Mouse (Mus musculus) kidney, adult 9 months (tissue): ENCODE data around the gene Knop1.
A peak's percentile ranks its signal among the peaks of the same experiment; 100 is the strongest.

ENCODE experiments used
- DNase-seq: peaks from one replicate; pipeline ENCODE4 v3.0.0; 2022

Knop1 gene

GRCm38 (mm10) chr7:118846329-118846728, 9.7 kb downstream of the Knop1 start:
- no peak for DNase-seq

DNA sequence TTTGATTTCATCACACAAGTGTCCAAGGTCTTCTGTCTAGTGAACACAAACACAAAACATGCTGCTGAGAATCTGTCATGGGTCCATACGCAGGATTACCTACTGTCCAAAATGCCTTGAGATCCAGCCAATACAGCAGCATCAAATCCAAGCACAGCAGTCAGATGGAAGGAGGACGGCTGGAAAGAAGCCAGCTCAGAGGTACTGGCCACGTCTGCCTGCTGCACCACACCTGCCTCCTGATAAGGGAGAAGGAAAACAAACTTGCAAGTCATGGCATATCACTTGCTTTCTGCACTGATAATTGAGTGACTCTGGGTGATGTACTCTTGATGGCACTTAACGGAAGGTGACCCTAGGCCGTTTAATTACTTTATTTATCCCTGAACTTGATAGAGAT, 10.9 kb downstream of the Knop1 start:
- no peak for DNase-seq

DNA sequence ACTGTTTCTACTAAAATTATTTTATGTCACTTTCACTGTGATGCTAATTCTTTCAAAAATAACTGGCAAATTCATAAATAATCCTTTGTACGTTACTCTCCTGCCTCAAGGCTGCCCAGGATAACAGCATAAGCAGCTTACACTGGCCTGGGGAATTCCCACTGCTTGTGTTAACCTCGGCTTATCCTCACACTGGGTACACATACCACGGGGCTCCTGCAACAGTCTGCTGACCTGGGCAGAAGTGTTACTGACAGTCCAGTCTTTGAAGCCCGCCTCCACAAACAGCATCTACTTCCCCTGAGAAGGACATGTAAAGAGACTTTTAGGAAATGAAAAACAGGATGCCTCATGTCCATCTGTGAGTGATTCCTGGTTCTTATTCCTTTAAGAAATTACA, 13.1 kb downstream of the Knop1 start:
- DNase-seq = no peak

- DNase-seq = no peak
Measured at GRCm38 (mm10) chr7:118841796-118842195, 14.3 kb downstream of the Knop1 start.

GRCm38 (mm10) chr7:118841030-118841745, 14.9 kb downstream of the Knop1 start:
- no peak for DNase-seq

DNA sequence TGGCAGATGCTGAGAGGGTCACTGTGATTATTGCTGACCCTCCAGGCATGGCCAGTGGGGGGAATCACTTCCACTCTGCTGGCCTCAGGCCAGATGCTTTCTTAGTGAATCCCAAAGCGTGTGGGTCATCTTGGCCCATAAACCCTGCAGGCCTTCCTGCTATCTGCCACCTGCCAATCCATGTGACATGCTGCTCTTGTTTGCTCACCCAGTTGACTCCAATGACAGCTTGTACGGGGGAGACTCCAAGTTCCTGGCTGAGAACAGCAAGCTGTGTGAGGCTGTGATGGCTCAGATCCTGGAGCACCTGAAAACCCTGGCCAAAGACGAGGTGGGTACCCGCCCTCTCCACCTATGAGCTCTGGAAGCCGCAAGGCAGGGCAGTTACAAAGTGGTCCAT, 18.2 kb downstream of the Knop1 start:
- DNase-seq = no peak

- DNase-seq = no peak
Measured at GRCm38 (mm10) chr7:118827975-118828416, 28.1 kb downstream of the Knop1 start.

DNA sequence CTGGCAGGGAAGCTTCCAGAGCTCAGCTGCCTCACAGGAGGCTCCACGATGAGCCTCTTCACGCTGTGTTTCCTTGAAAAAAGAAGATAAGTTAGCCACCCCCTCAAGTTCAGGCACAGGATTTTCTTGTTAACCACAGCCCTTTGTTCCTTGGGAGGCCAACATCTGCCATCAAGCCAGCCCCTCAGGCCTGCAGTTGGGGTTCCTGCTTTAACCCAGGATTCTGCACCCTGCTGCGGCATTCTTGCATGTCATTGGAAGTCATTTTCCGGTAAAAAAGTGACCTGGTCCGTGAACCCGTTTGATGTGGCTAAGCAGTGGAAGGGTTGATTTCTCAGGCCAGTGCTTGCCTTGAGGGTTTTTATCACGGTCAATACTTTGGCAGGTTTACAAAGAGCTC, 31.6 kb downstream of the Knop1 start:
- DNase-seq = no peak

- DNase-seq = no peak
Measured at GRCm38 (mm10) chr7:118821887-118822556, 34.0 kb downstream of the Knop1 start.

DNA sequence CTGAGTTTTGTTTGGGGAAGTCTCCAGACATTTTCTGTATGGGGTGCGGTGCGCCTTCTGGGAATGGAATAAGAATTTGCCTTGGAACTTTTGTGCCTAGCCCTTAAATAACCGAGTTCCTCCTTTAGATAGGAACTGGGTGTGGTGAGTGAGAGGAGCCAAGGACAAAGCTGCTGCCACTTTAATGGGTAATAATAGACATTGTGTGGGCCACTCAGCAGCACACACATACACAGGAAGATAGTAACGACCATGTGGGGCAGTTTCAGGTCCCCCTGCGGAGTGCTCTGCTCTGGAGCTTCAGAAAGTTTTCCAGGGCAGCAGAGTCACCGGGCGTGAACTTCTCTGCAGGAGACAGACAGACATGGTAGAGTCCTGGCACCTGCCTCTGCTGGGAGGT, 34.7 kb downstream of the Knop1 start:
- peak; percentile 23 for DNase-seq

DNA sequence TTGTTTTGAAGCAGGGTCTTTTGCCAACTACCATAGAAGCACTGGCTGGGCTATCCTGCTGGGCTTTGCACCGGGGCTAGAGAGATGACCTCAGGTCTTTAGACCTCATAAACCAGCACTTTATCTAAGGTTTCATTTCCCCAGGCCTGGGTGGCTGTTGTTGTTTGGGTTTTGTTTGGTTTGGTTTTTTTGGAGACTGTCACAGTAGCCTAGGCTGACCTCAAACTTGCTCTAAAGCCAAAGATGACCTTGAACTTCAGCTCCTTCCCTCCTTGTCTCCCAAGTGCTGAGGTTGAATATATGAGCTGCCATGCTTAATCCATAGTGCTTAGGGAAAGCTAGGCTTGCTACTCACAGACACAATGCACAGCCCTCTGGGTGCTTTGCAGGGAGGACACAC, 36.4 kb downstream of the Knop1 start:
- DNase-seq = no peak

DNA sequence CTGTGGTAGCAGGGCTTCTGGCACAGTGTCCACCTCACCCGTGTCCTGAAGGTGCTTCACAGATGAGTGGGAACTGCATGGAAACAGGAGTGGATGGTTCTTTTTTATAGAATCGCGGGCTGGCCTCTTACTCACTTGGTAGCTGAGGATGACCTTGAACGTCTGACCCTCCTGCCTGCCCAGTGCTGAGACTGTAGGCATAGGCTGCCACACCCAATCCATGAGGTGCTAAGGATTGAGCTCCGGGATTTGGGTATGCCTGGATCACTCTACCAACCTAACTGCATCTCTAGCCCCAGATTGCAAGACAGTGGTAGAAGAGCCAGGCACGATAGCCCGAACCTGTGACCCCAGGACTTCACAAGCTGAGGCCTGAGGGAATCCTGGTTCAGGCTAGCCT, 38.3 kb downstream of the Knop1 start:
- no peak for DNase-seq

- DNase-seq = peak; percentile 54
Measured at GRCm38 (mm10) chr7:118816275-118816674, 39.8 kb downstream of the Knop1 start.

DNA sequence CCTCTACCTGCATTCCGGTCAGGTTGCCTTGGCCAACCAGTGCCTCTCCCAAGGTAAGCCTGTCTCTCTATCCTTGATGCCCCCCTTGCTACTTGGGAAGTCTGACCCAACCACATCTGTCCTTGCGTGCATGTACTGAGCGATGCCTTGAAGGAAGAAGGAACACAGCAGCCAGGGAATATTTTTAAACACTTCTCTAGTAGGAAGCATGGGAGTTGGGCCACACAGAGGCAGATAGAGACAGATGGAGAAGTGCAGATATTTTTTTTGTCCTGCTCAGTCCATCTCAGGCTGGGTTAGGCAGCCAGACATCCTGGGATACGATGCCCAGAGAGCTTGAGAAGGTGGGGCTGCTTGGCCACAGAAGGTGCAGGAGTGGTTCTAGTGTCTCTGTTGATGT, 42.5 kb downstream of the Knop1 start:
- DNase-seq = no peak

GRCm38 (mm10) chr7:118811407-118812106, 44.5 kb downstream of the Knop1 start:
- DNase-seq = peak; percentile 76

DNA sequence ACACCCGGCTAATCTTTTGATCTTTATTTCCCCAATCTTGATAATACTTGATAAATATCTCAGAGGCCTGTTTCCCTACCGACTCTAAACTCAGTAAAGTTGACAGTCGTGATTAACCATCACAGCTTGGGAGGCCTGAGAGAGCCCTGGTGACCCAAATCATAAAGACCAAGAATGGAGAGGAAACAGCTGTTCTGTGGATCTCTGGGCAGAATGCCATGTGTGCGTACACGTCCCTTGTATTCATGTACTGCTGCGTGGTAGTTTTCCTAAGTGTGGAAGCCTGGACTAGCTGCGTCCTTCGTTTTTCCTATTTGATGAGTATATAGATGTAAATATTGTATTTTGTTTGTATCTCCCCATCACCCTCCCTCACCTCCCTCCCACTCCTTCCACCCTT, 48.2 kb downstream of the Knop1 start:
- DNase-seq = peak; percentile 42

- DNase-seq = no peak
Measured at GRCm38 (mm10) chr7:118806631-118807411, 49.2 kb downstream of the Knop1 start.

DNA sequence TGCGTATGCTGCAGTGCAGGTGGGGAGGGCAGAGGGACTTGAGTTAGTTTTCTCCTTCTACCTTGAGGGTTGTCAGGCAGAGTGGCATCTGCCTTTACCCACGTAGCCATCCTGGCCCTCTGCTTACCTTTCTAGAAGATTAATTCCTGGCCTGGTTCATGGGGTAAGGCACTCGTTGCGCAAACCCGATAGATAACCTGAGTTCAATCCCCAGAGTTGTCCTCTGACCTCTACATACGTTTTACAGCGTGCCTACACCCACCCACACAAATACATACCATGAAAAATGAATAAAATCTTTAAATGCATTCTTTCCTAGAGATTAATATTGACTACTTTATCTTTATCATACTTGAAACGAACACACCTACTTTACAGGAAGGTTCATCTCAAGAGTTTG, 52.6 kb downstream of the Knop1 start:
- no peak for DNase-seq

DNA sequence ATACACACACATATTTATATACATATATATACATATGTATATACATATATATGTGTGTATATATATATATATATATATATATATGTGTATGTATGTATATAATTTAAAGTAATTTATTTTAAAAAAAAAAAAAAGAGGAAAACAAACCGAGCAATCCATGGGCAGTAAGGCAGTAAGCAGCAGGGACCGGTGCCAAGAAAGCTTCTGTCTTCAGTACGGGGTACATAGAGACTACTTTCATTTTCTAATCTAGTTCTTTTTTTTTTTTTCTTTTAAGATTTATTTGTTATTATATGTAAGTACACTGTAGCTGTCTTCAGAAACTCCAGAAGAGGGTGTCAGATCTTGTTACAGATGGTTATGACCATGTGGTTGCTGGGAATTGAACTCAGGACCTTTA, 54.3 kb downstream of the Knop1 start:
- DNase-seq = no peak

GRCm38 (mm10) chr7:118800112-118800734, 55.8 kb downstream of the Knop1 start:
- DNase-seq = no peak

DNA sequence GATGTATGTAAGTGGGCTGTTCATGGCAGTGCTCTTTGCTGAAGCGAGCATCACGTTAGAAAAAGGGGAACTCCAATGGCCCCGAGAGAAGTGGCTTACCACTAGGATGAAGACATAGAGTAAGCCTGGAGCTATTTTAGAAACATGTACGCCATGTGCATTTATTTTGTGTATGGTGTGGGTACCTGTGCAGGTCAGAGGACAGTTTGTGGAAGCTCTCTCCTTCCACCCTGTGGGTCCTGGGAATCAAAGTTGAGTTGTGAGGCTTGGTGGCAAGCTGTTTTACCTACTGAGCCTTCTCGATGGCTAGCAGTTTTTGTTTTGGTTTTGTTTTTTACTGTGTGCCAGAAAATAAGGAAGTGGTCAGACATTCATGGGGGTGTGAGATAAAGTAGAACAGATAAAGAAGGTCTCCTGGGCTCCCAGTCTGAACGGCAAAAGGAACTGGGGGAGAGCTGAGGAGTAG, 57.9 kb downstream of the Knop1 start:
- DNase-seq = no peak

DNA sequence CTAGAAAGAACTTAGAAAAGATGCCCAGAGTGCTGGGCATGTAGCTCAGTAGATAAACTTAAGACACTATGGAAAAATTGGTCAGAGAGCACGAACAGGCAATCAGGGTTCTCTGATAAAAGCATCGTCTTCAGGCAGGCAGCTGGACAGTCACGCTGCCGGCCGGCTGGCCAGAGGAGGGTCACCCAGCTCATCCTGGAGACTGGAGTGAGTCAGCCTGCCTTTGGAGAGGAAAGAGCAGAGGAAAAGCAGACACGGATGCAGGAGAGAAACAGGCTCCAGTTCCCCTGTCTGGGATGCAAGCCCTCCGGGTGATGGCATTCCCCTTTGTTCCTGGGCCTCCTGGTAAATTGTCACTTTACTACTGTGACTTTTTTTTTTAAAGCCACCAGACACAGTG, 58.5 kb downstream of the Knop1 start:
- no peak for DNase-seq

DNA sequence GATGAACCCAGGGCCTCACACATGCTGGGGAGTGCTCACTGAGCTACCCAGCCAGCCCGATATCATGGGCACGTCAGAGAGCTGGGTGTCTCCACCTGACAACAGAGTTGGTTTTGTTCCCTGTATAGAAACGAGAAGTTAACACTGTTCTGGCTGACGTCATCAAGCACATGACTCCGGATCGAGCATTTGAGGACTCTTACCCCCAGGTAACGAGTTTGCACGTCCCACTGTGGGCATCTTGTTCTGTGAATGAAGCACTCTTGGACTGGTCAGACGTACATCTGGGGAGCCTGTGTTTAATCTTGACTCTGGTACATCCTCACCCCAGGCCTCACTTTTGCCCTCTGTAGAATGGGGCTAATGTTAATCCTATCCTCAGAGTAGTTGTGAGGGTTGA, 59.2 kb downstream of the Knop1 start:
- DNase-seq = no peak
